Mouse (Mus musculus) C2C12 (cell line): ENCODE measurements at regions not wholly inside any gene's neighbourhood (a gene's known extent, or its start where the extent isn't known, plus 50 kb on each side); places are given as distances from the start of the nearest gene placed in this dataset.

Source experiments
- H3K27me3 ChIP-seq: one replicate; pipeline ENCODE4 v1.6.1; 2011; ENCODE audit not compliant: control insufficient read depth, insufficient read depth, insufficient read length
- H3K36me3 ChIP-seq: one replicate; pipeline ENCODE4 v1.6.1; 2011; ENCODE audit not compliant: control insufficient read depth, insufficient read depth
- H3K4me3 ChIP-seq: one replicate; pipeline ENCODE4 v1.5.1; 2011; ENCODE audit warnings: mild to moderate bottlenecking, control low read depth; ENCODE audit not compliant: poor library complexity, insufficient read depth, severe bottlenecking
- H3K79me2 ChIP-seq: one replicate; pipeline ENCODE4 v1.6.1; 2011; ENCODE audit not compliant: control insufficient read depth, insufficient read depth
- H3K79me3 ChIP-seq: one replicate; pipeline ENCODE4 v1.6.1; 2011; ENCODE audit warnings: low read depth, control low read depth
- H3ac ChIP-seq: one replicate; pipeline ENCODE3; 2011; ENCODE audit warnings: low read depth; ENCODE audit not compliant: control insufficient read depth, insufficient read length
- CEBPB ChIP-seq: IDR thresholded peaks from one replicate; pipeline ENCODE4 v1.6.1; 2011; ENCODE audit warnings: low read depth, mild to moderate bottlenecking, control low read depth, moderate library complexity
- CTCF ChIP-seq: IDR thresholded peaks from one replicate; pipeline ENCODE4 v1.5.1; 2011; ENCODE audit not compliant: control insufficient read depth, insufficient read depth, insufficient read length
- FOSL1 ChIP-seq: IDR thresholded peaks from one replicate; pipeline ENCODE4 v1.8.0; 2011; ENCODE audit warnings: mild to moderate bottlenecking, low read length; ENCODE audit not compliant: poor library complexity, insufficient read depth, severe bottlenecking
- MAX ChIP-seq: IDR thresholded peaks from one replicate; pipeline ENCODE4 v1.6.1; 2011; ENCODE audit warnings: mild to moderate bottlenecking, control low read depth
- MYOD1 ChIP-seq: IDR thresholded peaks from one replicate; pipeline ENCODE4 v1.6.1; 2011; ENCODE audit warnings: low read depth; ENCODE audit not compliant: control insufficient read depth, insufficient read length
- MYOG ChIP-seq: IDR thresholded peaks from one replicate; pipeline ENCODE4 v1.6.1; 2011; ENCODE audit not compliant: control insufficient read depth, insufficient read length; ENCODE audit errors: extremely low read depth
- USF1 ChIP-seq: IDR thresholded peaks from one replicate; pipeline ENCODE4 v1.6.1; 2011; ENCODE audit warnings: low read depth, mild to moderate bottlenecking, control low read depth, moderate library complexity

DNA sequence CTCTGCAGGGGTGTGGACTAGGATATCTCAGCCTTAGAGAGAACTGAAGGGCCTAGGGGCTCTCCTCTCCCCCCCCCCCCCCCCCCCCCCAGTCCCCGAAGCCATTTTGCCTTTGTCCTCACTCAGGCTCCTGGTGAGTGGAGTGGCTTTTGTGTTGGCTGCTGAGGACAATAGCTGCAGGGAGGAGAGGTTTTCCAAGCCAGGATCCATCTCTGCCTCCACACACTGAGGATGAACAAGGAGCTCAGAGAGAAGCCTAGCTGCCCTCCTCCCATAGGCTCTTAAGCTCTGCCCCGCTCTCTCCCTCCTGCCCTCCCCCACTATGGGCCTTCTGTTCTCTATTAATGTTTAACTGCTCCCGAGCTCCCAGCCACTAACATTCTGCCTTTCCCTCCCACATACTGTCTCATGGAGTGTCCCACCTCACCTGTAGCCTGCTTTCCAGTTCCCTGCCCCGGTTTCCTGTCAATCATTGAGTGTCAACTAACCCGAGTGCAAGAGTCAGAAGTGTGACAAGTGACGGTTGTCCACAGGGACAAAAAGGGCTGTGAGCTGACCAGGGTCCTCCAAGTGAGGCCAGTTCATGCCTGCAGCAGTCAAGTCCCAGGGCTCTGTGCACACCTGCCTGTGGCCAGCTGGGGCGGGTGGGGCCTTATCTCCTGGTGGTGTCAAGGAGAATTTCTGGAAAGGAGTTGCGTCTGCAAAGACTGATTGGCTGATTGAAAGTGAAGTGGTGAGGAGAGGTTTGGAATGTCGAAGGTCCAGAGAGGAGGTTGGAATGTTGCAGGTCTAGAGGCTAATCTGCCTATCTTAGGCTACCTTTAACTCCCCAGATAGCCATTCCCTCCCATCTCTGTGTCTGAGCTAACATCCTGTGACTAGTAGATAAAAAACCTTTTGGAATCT is 165.1 kb upstream of the Rybp start:
- H3ac ChIP-seq: no peak overlapping the region
- H3K4me3 ChIP-seq: no peak overlapping the region
- TF ChIP-seq FOSL1 (no peak), MYOD1 (no peak), CEBPB (no peak), MYOG (no peak), CTCF (no peak), USF1 (no peak), MAX (no peak)
- H3K79me2 ChIP-seq: no peaks in the 10 kb centered on the region
- no peaks in the 10 kb centered on the region for H3K79me3 ChIP-seq
- no peaks in the 10 kb centered on the region for H3K27me3 ChIP-seq
- H3K36me3 ChIP-seq: no peaks in the 10 kb centered on the region

DNA sequence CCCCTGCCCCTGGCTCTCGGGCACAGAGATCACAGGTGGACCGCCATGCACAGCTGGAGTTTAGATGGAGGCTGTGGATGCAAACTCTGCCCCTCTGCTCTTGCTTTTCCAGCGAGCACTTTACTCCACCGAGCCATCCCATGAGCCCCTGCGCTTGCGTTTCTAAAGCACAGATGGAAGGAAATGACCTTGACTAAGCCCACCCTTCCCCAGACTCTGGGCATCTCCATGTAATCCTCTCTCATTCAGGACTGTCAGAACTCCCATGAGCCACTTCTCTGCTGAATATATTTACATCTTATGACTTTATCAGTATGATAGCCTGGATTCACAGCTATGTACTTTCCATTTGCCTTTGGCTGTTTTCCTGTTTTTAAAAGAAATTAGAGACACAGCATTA is 162.8 kb upstream of the Rybp start:
- H3K79me3 ChIP-seq: no peaks in the 10 kb centered on the region
- TF ChIP-seq CTCF: no peak
- no peak for TF ChIP-seq MAX
- TF ChIP-seq CEBPB: no peak
- TF ChIP-seq FOSL1: no peak
- TF ChIP-seq MYOG: no peak
- TF ChIP-seq MYOD1: no peak
- no peaks in the 10 kb centered on the region for H3K27me3 ChIP-seq
- H3K4me3 ChIP-seq: no peak overlapping the region
- H3K36me3 ChIP-seq: no peaks in the 10 kb centered on the region
- H3K79me2 ChIP-seq: no peaks in the 10 kb centered on the region
- no peak overlapping the region for H3ac ChIP-seq

DNA sequence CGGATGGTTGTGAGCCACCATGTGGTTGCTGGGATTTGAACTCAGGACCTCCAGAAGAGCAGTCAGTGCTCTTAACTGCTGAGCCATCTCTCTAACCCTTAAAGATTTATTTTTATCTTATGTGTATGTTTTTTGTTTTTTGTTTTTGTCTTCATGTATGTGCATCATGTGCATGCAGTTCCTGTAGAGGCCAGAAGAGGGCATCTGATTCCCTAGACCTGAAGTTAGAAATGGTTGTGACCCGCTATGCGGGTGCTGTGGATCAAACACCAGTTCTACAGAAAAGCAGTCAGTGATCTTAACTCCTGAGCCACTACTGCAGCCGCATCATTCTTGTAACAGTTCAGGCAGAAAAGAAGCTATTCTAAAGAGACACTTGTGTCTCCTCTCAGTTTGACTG is 161.8 kb upstream of the Rybp start:
- Histone ChIP-seq H3K27me3 (no peaks in the 10 kb centered on the region), H3K4me3 (no peak overlapping the region), H3K79me3 (no peaks in the 10 kb centered on the region), H3ac (no peak overlapping the region), H3K36me3 (no peaks in the 10 kb centered on the region), H3K79me2 (no peaks in the 10 kb centered on the region)
- TF ChIP-seq USF1: no peak
- no peak for TF ChIP-seq CTCF
- TF ChIP-seq MYOG: no peak
- TF ChIP-seq FOSL1: no peak
- TF ChIP-seq CEBPB: no peak
- TF ChIP-seq MYOD1: no peak
- no peak for TF ChIP-seq MAX

DNA sequence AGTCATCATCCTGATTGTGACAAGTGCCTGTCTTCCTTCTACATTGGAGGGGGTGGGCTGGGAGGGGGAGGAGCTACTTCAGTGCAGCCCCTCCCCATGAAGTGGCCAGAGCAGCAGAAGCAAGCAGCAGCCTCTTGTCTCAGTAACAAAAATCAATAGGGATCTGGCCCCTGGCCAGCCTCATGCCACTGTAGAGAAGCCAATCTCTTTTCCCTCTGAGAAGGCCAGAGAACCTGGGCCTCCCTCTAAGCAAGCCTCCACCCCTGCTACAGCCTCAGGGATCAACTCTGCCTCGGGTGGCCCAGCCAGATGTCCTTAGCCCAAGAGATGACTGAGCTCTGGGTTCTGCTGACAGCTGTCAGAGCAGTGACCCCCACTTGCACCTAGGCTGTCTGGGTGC is 159.9 kb upstream of the Rybp start:
- Histone ChIP-seq H3K79me2 (no peaks in the 10 kb centered on the region), H3K4me3 (no peak overlapping the region), H3K36me3 (no peaks in the 10 kb centered on the region), H3K27me3 (no peaks in the 10 kb centered on the region), H3ac (no peak overlapping the region), H3K79me3 (no peaks in the 10 kb centered on the region)
- no peak for TF ChIP-seq MYOG
- TF ChIP-seq MYOD1: no peak
- no peak for TF ChIP-seq CTCF
- no peak for TF ChIP-seq FOSL1
- TF ChIP-seq CEBPB: no peak
- no peak for TF ChIP-seq USF1
- no peak for TF ChIP-seq MAX

DNA sequence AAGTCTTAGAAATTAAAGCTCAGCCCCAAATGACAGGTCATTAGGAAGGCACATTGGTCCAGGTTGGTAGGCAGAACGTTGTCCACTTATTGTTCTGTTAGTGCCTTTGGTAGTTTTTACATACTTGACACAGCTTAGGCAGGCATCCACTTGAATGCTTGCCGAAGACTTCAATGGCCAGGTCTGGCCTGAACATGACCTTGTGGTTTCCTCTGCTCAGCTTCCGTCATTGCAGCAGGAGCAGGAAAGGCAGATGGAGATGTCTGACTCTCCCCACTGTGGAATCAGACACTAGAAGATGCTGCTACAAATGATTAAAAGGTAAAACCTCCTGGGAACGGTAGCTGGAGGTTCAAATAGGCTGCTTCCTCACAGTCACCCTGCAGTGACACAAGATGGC is 159.5 kb upstream of the Rybp start:
- Histone ChIP-seq H3K36me3 (no peaks in the 10 kb centered on the region), H3K4me3 (no peak overlapping the region), H3K79me3 (no peaks in the 10 kb centered on the region), H3K27me3 (no peaks in the 10 kb centered on the region), H3ac (no peak overlapping the region), H3K79me2 (no peaks in the 10 kb centered on the region)
- no peak for TF ChIP-seq CTCF
- no peak for TF ChIP-seq USF1
- no peak for TF ChIP-seq CEBPB
- no peak for TF ChIP-seq MYOG
- no peak for TF ChIP-seq FOSL1
- TF ChIP-seq MAX: no peak
- TF ChIP-seq MYOD1: no peak

DNA sequence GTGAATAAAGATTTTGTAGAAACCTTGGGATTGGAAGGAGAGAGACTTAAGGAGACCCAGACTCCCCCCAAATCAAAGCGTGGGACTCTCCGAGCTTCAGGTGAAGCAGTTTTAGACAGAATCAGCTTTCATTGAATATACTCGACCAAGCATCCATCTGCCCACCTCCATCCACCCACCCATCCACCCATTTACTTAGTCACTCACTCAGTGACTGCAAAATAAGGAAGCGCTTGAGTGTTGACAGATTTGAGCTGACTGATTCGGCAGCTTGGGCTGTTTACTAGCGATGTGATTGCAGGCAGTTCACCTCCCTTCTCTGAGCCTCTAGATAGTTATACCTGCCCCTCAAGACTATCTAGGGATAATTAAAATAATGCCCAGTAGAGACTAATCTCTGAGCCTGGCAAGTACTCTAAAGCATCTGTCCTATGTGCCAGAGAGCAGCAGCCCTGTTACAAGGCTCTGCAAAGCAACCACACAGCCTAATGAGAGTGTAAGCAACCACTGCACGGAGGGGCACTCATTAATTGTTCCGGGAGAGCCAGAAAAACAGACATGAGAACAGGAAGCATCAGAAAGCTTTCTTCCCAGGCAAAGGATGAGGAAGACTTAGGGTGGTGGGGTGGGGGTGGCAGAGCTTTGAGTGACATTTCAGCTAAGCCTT is 151.9 kb upstream of the Rybp start:
- TF ChIP-seq CEBPB: no peak
- TF ChIP-seq MYOG: no peak
- no peak for TF ChIP-seq USF1
- TF ChIP-seq MYOD1: no peak
- TF ChIP-seq MAX: no peak
- TF ChIP-seq CTCF: no peak
- no peak for TF ChIP-seq FOSL1
- Histone ChIP-seq H3ac (no peak overlapping the region), H3K79me3 (no peaks in the 10 kb centered on the region), H3K4me3 (no peak overlapping the region), H3K36me3 (no peaks in the 10 kb centered on the region), H3K79me2 (no peaks in the 10 kb centered on the region), H3K27me3 (no peaks in the 10 kb centered on the region)
